Mouse (Mus musculus) CH12.LX (cell line): Measurements from ENCODE around the gene Myo18a.
A peak's percentile ranks its signal among the peaks of the same experiment; 100 is the strongest.

Source experiments
- CHD2 ChIP-seq: IDR thresholded peaks from 2 replicates; pipeline ENCODE4 v1.6.1; 2011; ENCODE audit warnings: low read length, improper control_type of control experiment
- CTCF ChIP-seq, 2 experiments: IDR thresholded peaks in 1 of 2; conservative IDR thresholded peaks in 1 of 2; 2 replicates each; pipeline ENCODE4 v1.5.1; 2011 to 2012; ENCODE audit warnings: low read depth in 2 of 2, low read length in 2 of 2, improper control_type of control experiment in 1 of 2, inconsistent platforms in 1 of 2, mild to moderate bottlenecking in 1 of 2, moderate library complexity in 1 of 2
- EP300 ChIP-seq: IDR thresholded peaks from 2 replicates; pipeline ENCODE4 v1.6.1; 2011; ENCODE audit warnings: low read length, improper control_type of control experiment
- HCFC1 ChIP-seq: IDR thresholded peaks from 2 replicates; pipeline ENCODE4 v1.6.1; 2012; ENCODE audit warnings: low read depth, mild to moderate bottlenecking, inconsistent platforms, low read length, improper control_type of control experiment
- MAFK ChIP-seq: IDR thresholded peaks from 2 replicates; pipeline ENCODE4 v1.6.1; 2011; ENCODE audit warnings: low read length, improper control_type of control experiment; ENCODE audit not compliant: insufficient replicate concordance
- MYC ChIP-seq: IDR thresholded peaks from 2 replicates; pipeline ENCODE4 v1.6.1; 2011; ENCODE audit warnings: low read depth, mild to moderate bottlenecking, improper control_type of control experiment, low read length
- POLR2A ChIP-seq: IDR thresholded peaks from 2 replicates; pipeline ENCODE4 v1.6.1; 2011; ENCODE audit warnings: low read depth, mild to moderate bottlenecking, improper control_type of control experiment, low read length
- RCOR1 ChIP-seq: conservative IDR thresholded peaks from 2 replicates; pipeline ENCODE4 v1.6.1; 2012; ENCODE audit warnings: low read depth, mild to moderate bottlenecking, inconsistent platforms, low read length, improper control_type of control experiment
- SIN3A ChIP-seq: IDR thresholded peaks from 2 replicates; pipeline ENCODE4 v1.6.1; 2012; ENCODE audit warnings: low read length, improper control_type of control experiment, inconsistent platforms
- SMC3 ChIP-seq: IDR thresholded peaks from 2 replicates; pipeline ENCODE4 v1.6.1; 2011; ENCODE audit warnings: low read depth, low read length, improper control_type of control experiment
- TBP ChIP-seq: conservative IDR thresholded peaks from 2 replicates; pipeline ENCODE4 v1.6.1; 2011; ENCODE audit warnings: low read depth, low read length, improper control_type of control experiment
- USF1 ChIP-seq: IDR thresholded peaks from 2 replicates; pipeline ENCODE4 v1.6.1; 2014; ENCODE audit warnings: low read depth, mild to moderate bottlenecking, inconsistent platforms, low read length, improper control_type of control experiment
- ZNF384 ChIP-seq: IDR thresholded peaks from 2 replicates; pipeline ENCODE4 v1.6.1; 2012; ENCODE audit warnings: low read depth, low read length, improper control_type of control experiment, inconsistent platforms

GRCm38 (mm10) chr11:77762783-77763672 is at the start of gene Myo18a:
- TF ChIP-seq CTCF (conservative IDR thresholded peaks at IDR 0.05 in 1 of 2, IDR thresholded peaks at IDR 0.05 in 1 of 2; ENCODE audit: low read depth in 2 of 2, low read length in 2 of 2) (peak; percentile 24 to 93), POLR2A (peak; percentile 44; the same call in 1 of the 2 replicates), CHD2 (no peak), MAFK (no peak), SIN3A (no peak), SMC3 (peak; percentile 80), ZNF384 (no peak), HCFC1 (no peak), TBP (no peak), RCOR1 (no peak), EP300 (no peak), USF1 (no peak), MYC (no peak)
